Mouse (Mus musculus) liver, adult 2 months (tissue): ENCODE data around the gene Cfap298.

Experiments
- CTCF ChIP-seq: fragments of 200-500 bp; IDR thresholded peaks from 2 replicates; pipeline ENCODE4 v1.5.1; 2011; ENCODE audit warnings: low read depth, low read length, control low read depth
- POLR2A ChIP-seq: fragments of 200-500 bp; IDR thresholded peaks from 2 replicates; pipeline ENCODE4 v1.6.1; 2011; ENCODE audit warnings: low read length, control low read depth; ENCODE audit not compliant: insufficient read depth; ENCODE audit errors: extremely low read depth

GRCm38 (mm10) chr16:90971004-90971403 lies 36.1 kb upstream of the Cfap298 start:
- TF ChIP-seq POLR2A (no peak), CTCF (no peak)
